Mouse (Mus musculus) midbrain, embryonic 10.5 days (tissue): ENCODE results near the gene Sez6l2. TPM values are rescaled to one million over a fixed set of nuclear protein-coding genes. Genes with fewer than 3 reads are reported as not detected.

ENCODE experiments used
- DNase-seq: peaks from one replicate; pipeline ENCODE4 v3.0.0-alpha.2; 2017; ENCODE audit warnings: low spot score
- H3K27ac ChIP-seq: fragments of 300-500 bp; sonication (generic); replicated peaks from 2 replicates; pipeline ENCODE4 v1.5.1; 2016; ENCODE audit warnings: mild to moderate bottlenecking
- H3K27me3 ChIP-seq: fragments of 300-500 bp; sonication (generic); 2 replicates; pipeline ENCODE4 v1.6.1; 2016; ENCODE audit warnings: low read depth, mild to moderate bottlenecking; ENCODE audit not compliant: poor library complexity, severe bottlenecking
- H3K36me3 ChIP-seq: fragments of 300-500 bp; sonication (generic); 2 replicates; pipeline ENCODE4 v1.6.1; 2016; ENCODE audit warnings: mild to moderate bottlenecking, moderate library complexity
- H3K4me1 ChIP-seq: fragments of 300-500 bp; sonication (generic); 2 replicates; pipeline ENCODE4 v1.6.1; 2016
- H3K4me3 ChIP-seq: fragments of 300-500 bp; sonication (generic); 2 replicates; pipeline ENCODE4 v1.5.1; 2016; ENCODE audit warnings: mild to moderate bottlenecking, moderate library complexity
- H3K9me3 ChIP-seq: fragments of 300-500 bp; sonication (generic); replicated peaks from 2 replicates; pipeline ENCODE4 v1.6.1; 2016; ENCODE audit warnings: mild to moderate bottlenecking
- WGBS: fragments of 180-500 bp; shearing (Covaris S2); methylation state at CpG from one replicate; pipeline ENCODE4 v1.1.7; 2016; 5-methylcytosine and 5-hydroxymethylcytosine counted together
- polyA plus RNA-seq: library from polyadenylated mRNA; unstranded; fragments of >200 nt; fragmentation: Nextera tagmentation; extraction: Ambion mirVana; gene quantifications from 2 replicates; pipeline ENCODE4 v1.2.1, GENCODE M21; 2016

Gene Sez6l2
- polyA plus RNA-seq, 1 experiment from 2014 or later = 2.0 TPM

DNA sequence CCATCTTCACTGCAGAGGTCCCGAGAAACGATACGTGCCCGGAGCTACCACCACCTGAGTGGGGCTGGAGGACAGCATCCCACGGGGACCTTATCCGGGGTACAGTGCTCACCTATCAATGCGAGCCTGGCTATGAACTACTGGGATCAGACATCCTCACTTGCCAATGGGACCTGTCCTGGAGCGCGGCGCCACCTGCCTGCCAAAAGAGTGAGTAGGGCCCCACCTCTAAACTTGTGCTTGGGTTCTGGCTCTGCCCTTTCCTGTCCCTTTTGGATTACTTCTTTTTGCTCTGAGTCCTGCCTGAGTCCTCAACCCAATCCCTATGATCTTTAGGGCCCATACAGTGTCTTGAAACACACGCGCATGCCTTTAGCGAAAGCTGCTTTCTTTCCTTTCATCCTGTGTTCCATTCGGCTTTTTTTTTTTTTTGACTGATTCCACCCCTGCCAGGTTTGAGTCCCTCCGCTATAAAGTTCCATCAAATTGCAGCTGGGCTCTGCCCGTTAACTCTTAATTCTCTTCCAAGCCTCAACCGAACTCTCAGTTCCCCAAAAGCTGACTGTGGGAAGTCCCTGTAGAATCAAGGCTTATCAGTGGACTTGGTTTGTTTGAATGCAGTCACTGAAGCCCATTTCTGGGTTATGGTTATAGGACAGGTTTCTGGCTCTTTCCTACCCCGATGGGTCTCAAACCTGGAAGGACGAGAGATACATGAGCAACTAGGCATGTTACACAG is 13.4 kb downstream of the Sez6l2 start:
- H3K4me3 ChIP-seq = peak overlapping the region; percentile 22
- no peaks in the 10 kb centered on the region for H3K9me3 ChIP-seq
- H3K4me1 ChIP-seq = peaks cover 11% of the 10 kb centered on the region
- peaks cover 35% of the 10 kb centered on the region for H3K27me3 ChIP-seq
- no peak overlapping the region for H3K27ac ChIP-seq
- peaks cover 8% of the 10 kb centered on the region; the same call in 1 of the 2 replicates for H3K36me3 ChIP-seq
- 30% methylated on average over 19 of the region's 19 CpGs for WGBS
- DNase-seq = peak; percentile 39

DNA sequence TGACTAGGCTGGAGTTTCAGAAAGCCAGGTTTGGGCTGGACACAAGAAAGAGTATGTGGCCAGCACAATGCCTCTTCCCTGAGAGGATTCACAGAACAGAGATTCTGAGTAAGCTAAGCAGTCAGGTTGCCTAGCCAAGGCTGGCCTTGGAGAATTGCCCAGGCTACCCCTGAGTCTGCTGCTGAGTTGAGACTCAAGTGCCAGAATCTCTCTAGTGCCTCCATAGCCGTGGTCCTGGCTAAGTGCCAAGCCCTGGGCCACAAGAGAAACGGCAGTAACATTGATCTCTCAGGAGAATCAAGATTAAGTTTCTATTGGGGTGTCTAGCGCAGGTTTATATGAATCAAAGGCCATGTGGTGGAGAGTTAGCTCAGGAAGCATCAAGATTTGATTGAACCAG is 15.2 kb downstream of the Sez6l2 start:
- peaks cover 35% of the 10 kb centered on the region for H3K27me3 ChIP-seq
- H3K9me3 ChIP-seq = no peaks in the 10 kb centered on the region
- no peak overlapping the region for H3K27ac ChIP-seq
- H3K36me3 ChIP-seq = peaks cover 11% of the 10 kb centered on the region; the same call in 1 of the 2 replicates
- H3K4me1 ChIP-seq = peaks cover 11% of the 10 kb centered on the region
- no peak for DNase-seq
- no peak overlapping the region for H3K4me3 ChIP-seq
- WGBS = 86% methylated on average over 3 of the region's 3 CpGs

GRCm38 (mm10) chr7:126967361-126967760 is 17.0 kb downstream of the Sez6l2 start:
- no peak overlapping the region for H3K27ac ChIP-seq
- WGBS = 70% methylated on average over 6 of the region's 6 CpGs

DNA sequence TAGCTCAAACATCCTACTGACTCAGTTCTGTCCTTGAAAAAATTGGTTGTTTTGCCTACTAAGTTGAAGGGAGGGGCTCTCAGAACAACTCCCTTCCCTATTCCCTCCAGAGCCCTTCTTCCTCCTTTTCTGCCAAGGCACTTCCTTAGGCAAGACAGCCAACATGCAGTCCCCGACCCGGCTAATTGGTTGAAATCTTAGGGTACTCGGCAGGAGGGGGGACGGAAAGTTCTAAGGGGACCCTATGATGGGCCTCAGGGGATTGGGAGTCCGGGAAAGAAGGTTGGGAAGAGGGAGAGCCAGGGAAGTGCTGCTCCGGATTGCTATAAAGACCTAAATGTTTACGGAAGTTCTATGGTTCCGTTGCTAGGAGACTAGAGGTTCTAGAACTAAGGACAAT is 25.1 kb downstream of the Sez6l2 start:
- peak overlapping the region; percentile 99 for H3K27ac ChIP-seq
- H3K4me3 ChIP-seq = peak overlapping the region; percentile 99
- peaks cover 17% of the 10 kb centered on the region for H3K4me1 ChIP-seq
- no peaks in the 10 kb centered on the region for H3K27me3 ChIP-seq
- H3K36me3 ChIP-seq = peaks cover 30% of the 10 kb centered on the region
- WGBS = 19% methylated on average over 8 of the region's 8 CpGs
- no peaks in the 10 kb centered on the region for H3K9me3 ChIP-seq
- DNase-seq = no peak

More at GRCm38 (mm10) chr7:126967361-126967760, 17.0 kb downstream of the Sez6l2 start:
- no peak overlapping the region for H3K4me3 ChIP-seq
- peaks cover 21% of the 10 kb centered on the region for H3K27me3 ChIP-seq
- peaks cover 10% of the 10 kb centered on the region; the same call in 1 of the 2 replicates for H3K36me3 ChIP-seq
- DNase-seq = no peak
- no peaks in the 10 kb centered on the region for H3K9me3 ChIP-seq
- H3K4me1 ChIP-seq = peaks cover 11% of the 10 kb centered on the region

GRCm38 (mm10) chr7:126975893-126975949 is 25.4 kb downstream of the Sez6l2 start, which contains the start of gene Cdipt:
Gene Cdipt, plus strand, starts transcription at chr7:126975914.
- Histone ChIP-seq H3K27me3 (no peaks in the 10 kb centered on the region), H3K27ac (peak within 1 kb of the TSS; percentile 99)
- WGBS = 0% methylated on average over 1 of the region's 1 CpGs

DNA sequence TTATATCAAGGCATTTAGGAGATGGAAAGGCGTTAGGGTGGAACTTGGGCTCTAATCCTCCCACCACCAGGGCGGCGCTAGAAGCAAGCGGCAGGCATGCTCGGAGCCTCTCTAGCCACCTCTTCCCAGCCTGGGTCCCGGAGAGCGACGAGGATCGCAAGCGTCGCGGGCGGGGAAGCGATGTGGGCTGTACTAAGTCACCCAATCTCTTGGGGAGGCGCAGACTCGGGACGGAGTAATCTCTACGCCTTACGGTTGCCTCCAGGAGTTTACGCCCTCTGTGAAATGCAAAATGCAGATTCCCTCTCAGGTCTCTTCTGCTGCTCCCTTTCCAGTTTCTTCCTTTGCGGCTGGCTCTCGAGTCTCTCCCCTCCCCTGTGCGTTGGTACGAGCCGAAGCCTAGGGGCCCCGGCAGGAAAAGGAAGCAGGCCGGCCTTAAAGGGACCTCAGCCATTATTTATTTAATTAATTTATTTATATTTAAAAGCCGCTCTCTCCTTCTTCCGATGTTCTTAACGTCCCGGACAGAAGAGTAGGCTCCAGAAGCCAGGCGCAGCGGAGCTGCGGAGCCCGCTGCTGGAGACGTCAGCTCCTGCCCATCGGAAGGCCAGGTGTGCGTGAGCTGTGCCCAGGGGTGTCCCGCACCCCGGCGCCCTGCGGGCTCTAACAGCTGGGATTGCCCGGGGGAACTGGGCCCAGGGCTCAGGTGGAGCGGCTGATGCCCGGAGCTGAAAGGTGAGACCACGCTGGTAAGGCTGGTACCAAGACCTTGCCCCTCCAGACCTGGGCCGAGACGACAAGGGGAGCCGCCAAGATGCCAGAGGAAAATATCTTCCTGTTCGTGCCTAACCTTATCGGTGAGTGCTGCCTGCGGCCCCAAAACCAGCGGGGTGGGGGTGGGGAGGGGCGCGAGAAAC is 25.8 kb downstream of the Sez6l2 start, which contains the start of gene Cdiptos:
TSS of gene Cdiptos (minus strand) at position 149 of the 917 bp plus-strand sequence.
- WGBS = under 1% methylated on average over 55 of the region's 55 CpGs
- Histone ChIP-seq H3K9me3 (no peaks in the 10 kb centered on the region), H3K4me1 (peaks cover 17% of the 10 kb centered on the region), H3K27me3 (no peaks in the 10 kb centered on the region), H3K27ac (peak within 1 kb of the TSS; percentile 99), H3K36me3 (peaks cover 36% of the 10 kb centered on the region), H3K4me3 (peak within 1 kb of the TSS; percentile 99)
- peak; percentile 97 for DNase-seq

More at GRCm38 (mm10) chr7:126975893-126975949, 25.4 kb downstream of the Sez6l2 start, which contains the start of gene Cdipt:
- Histone ChIP-seq H3K4me3 (peak within 1 kb of the TSS; percentile 99), H3K9me3 (no peaks in the 10 kb centered on the region), H3K4me1 (peaks cover 17% of the 10 kb centered on the region), H3K36me3 (peaks cover 31% of the 10 kb centered on the region)
- DNase-seq = no peak

GRCm38 (mm10) chr7:126976878-126977459 is 26.6 kb downstream of the Sez6l2 start:
- Histone ChIP-seq H3K4me3 (peak overlapping the region; percentile 99), H3K27ac (peak overlapping the region; percentile 99), H3K27me3 (no peaks in the 10 kb centered on the region), H3K9me3 (no peaks in the 10 kb centered on the region), H3K4me1 (peaks cover 17% of the 10 kb centered on the region), H3K36me3 (peaks cover 39% of the 10 kb centered on the region)
- no peak for DNase-seq
- WGBS = 29% methylated on average over 14 of the region's 14 CpGs

DNA sequence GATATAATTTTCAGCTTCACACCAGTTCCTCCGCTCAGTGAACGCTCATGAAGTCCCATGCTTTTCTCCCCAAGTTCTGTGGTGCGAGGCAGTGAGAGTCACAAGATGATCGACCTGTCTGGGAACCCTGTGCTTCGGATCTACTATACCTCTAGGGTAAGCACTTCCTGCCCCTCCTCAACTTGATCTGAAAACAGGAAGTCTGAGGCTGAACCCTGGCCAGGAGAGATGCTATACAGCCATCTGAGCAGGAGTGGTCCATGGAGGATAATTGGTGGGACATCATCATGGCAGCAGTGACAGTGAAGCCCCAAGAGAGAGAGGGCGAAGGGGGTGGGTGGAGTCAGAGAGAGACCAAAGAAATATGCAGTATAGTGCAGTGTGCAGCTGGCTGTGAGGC is 28.5 kb downstream of the Sez6l2 start:
- Histone ChIP-seq H3K4me3 (no peak overlapping the region), H3K9me3 (no peaks in the 10 kb centered on the region), H3K36me3 (peaks cover 39% of the 10 kb centered on the region), H3K27me3 (no peaks in the 10 kb centered on the region), H3K4me1 (peaks cover 17% of the 10 kb centered on the region), H3K27ac (no peak overlapping the region)
- 95% methylated on average over 6 of the region's 6 CpGs for WGBS
- no peak for DNase-seq

DNA sequence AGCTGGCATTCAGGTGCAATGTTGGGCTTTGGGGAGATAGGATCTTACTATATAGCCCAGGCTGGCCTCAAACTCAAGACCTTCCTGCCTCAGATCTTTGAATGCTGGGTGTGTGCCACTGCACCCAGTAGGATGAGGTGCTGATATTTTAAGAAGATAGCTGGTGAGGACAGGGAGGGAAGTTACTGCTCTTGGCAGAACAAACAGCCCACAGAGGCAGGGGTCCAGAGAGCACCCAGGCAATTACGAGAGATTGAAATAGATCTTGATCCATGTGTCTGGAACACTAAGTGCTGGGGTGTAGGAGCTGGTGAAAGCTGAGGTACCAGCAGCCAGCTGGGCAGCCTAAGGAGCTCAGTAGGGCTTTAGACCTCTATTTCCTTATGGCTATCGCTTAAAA is 31.2 kb downstream of the Sez6l2 start:
- H3K9me3 ChIP-seq = no peaks in the 10 kb centered on the region
- no peaks in the 10 kb centered on the region for H3K27me3 ChIP-seq
- no peak overlapping the region for H3K4me3 ChIP-seq
- no peak overlapping the region for H3K27ac ChIP-seq
- peaks cover 13% of the 10 kb centered on the region for H3K4me1 ChIP-seq
- no peak for DNase-seq
- peaks cover 39% of the 10 kb centered on the region for H3K36me3 ChIP-seq
- 91% methylated on average over 2 of the region's 2 CpGs for WGBS

- Histone ChIP-seq H3K4me1 (peaks cover 8% of the 10 kb centered on the region), H3K27me3 (no peaks in the 10 kb centered on the region), H3K27ac (no peak overlapping the region), H3K9me3 (no peaks in the 10 kb centered on the region), H3K36me3 (peaks cover 39% of the 10 kb centered on the region), H3K4me3 (no peak overlapping the region)
- DNase-seq = no peak
- WGBS = 93% methylated on average over 4 of the region's 4 CpGs
These were observed 31.7 kb downstream of the Sez6l2 start for GRCm38 (mm10) chr7:126982054-126982453.

GRCm38 (mm10) chr7:126983113-126983512 is 32.8 kb downstream of the Sez6l2 start:
- 0 out of 2 replicates have a peak, but pooled peaks cover 2% of the 10 kb centered on the region for H3K4me1 ChIP-seq
- WGBS = 88% methylated on average over 7 of the region's 7 CpGs

DNA sequence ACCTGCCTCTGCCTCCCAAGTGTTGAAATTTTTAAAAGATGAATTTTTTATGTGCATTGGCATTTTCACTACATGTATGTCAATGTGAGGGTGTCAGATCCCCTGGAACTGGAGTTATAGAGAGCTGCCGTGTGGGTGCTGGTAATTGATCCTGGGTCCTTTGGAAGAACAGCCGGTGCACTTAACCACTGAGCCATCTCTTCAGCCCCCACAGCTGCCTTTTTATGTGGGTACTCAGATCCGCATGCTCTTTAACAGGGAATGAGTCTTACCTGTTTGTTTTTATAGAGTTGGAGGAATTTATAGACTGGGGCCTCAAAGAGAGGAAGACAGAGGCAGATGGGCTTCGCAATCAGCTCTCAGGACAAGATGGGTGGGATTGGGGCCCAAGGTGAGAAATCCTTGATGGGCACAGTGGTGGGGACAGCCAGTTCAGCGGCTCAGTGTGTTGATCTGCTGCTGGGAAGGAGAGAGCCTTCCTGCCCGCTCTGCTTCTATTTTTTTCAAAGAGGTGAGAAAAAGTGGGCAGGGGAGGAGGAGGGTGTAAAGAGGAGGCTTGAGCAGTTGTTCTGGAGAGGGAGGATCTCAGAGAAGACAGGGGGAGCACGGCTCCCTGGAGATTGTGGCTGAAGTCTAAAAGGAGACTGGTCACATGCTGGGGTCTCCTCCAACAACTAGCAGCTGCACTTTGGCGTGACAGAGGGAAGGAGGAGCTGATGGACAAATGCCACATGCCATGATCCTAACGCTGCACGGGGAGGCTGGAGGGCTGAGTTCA is 34.5 kb downstream of the Sez6l2 start:
- Histone ChIP-seq H3K27me3 (no peaks in the 10 kb centered on the region), H3K36me3 (peaks cover 16% of the 10 kb centered on the region), H3K4me1 (0 out of 2 replicates have a peak, but pooled peaks cover 2% of the 10 kb centered on the region), H3K27ac (no peak overlapping the region), H3K9me3 (no peaks in the 10 kb centered on the region), H3K4me3 (no peak overlapping the region)
- DNase-seq = no peak
- WGBS = 70% methylated on average over 10 of the region's 10 CpGs

More at GRCm38 (mm10) chr7:126983113-126983512, 32.8 kb downstream of the Sez6l2 start:
- H3K4me3 ChIP-seq = no peak overlapping the region
- no peak for DNase-seq
- peaks cover 33% of the 10 kb centered on the region for H3K36me3 ChIP-seq
- no peaks in the 10 kb centered on the region for H3K9me3 ChIP-seq
- no peaks in the 10 kb centered on the region for H3K27me3 ChIP-seq
- no peak overlapping the region for H3K27ac ChIP-seq
